Mouse (Mus musculus) limb, embryonic 13.5 days (tissue): Measurements from ENCODE around the gene Sult6b2. TPM values are rescaled to one million over a fixed set of nuclear protein-coding genes. Genes with fewer than 3 reads are reported as not detected.

Experiments used
- ATAC-seq: fragments of 200-750 bp; cut with Nextera tagmentation; 2 replicates; pipeline ENCODE4 v1.8.0; 2017; ENCODE audit warnings: low read depth, moderate number of reproducible peaks, moderate TSS enrichment; ENCODE audit not compliant: low FRiP score
- H3K27ac ChIP-seq: fragments of 300-500 bp; sonication (generic); 2 replicates; pipeline ENCODE4 v1.5.1; 2015; ENCODE audit warnings: inconsistent platforms, mild to moderate bottlenecking, moderate library complexity
- H3K27me3 ChIP-seq: fragments of 300-500 bp; sonication (generic); 2 replicates; pipeline ENCODE4 v1.6.1; 2015; ENCODE audit warnings: mild to moderate bottlenecking, inconsistent platforms
- H3K36me3 ChIP-seq: fragments of 300-500 bp; sonication (generic); 2 replicates; pipeline ENCODE4 v1.6.1; 2015; ENCODE audit warnings: inconsistent platforms, mild to moderate bottlenecking, moderate library complexity
- H3K4me1 ChIP-seq: fragments of 300-500 bp; sonication (generic); 2 replicates; pipeline ENCODE4 v1.6.1; 2015; ENCODE audit warnings: inconsistent platforms
- H3K4me2 ChIP-seq: fragments of 300-500 bp; sonication (generic); replicated peaks from 2 replicates; pipeline ENCODE4 v1.6.1; 2015; ENCODE audit warnings: inconsistent platforms, mild to moderate bottlenecking, moderate library complexity
- H3K4me3 ChIP-seq: fragments of 300-500 bp; sonication (generic); 2 replicates; pipeline ENCODE4 v1.5.1; 2015; ENCODE audit warnings: moderate library complexity, mild to moderate bottlenecking, inconsistent platforms
- H3K9ac ChIP-seq: fragments of 300-500 bp; sonication (generic); 2 replicates; pipeline ENCODE4 v1.6.1; 2015; ENCODE audit warnings: mild to moderate bottlenecking, inconsistent platforms
- H3K9me3 ChIP-seq: fragments of 300-500 bp; sonication (generic); 2 replicates; pipeline ENCODE4 v1.6.1; 2016; ENCODE audit warnings: inconsistent platforms
- WGBS: fragments of 180-500 bp; shearing (Covaris S2); methylation state at CpG from one replicate; pipeline ENCODE4 v1.1.7; 2015; 5-methylcytosine and 5-hydroxymethylcytosine counted together
- polyA plus RNA-seq: library from polyadenylated mRNA; unstranded; fragments of >200 nt; fragmentation: Nextera tagmentation; extraction: Ambion mirVana; gene quantifications from 2 replicates; pipeline ENCODE4 v1.2.1, GENCODE M21; 2015

Sult6b2 gene
- polyA plus RNA-seq, 1 experiment from 2014 or later: not detected

- Histone ChIP-seq H3K4me2 (no peak overlapping the region), H3K9me3 (no peaks in the 10 kb centered on the region), H3K4me3 (no peak overlapping the region), H3K4me1 (no peaks in the 10 kb centered on the region), H3K9ac (no peak overlapping the region), H3K27me3 (no peaks in the 10 kb centered on the region), H3K27ac (no peak overlapping the region), H3K36me3 (no peaks in the 10 kb centered on the region)
- 43% methylated on average over 18 of the region's 18 CpGs for WGBS
- no peak for ATAC-seq
Measured at GRCm38 (mm10) chr6:142788042-142788987, 16.0 kb downstream of the Sult6b2 start.

- H3K4me3 ChIP-seq: no peak overlapping the region
- no peak overlapping the region for H3K4me2 ChIP-seq
- no peaks in the 10 kb centered on the region for H3K4me1 ChIP-seq
- no peaks in the 10 kb centered on the region for H3K36me3 ChIP-seq
- ATAC-seq: no peak
- no peaks in the 10 kb centered on the region for H3K9me3 ChIP-seq
- H3K27me3 ChIP-seq: no peaks in the 10 kb centered on the region
- H3K9ac ChIP-seq: no peak overlapping the region
- 89% methylated on average over 21 of the region's 21 CpGs for WGBS
- no peak overlapping the region for H3K27ac ChIP-seq
Measured at GRCm38 (mm10) chr6:142786106-142786505, 18.2 kb downstream of the Sult6b2 start.

GRCm38 (mm10) chr6:142785343-142785742 is 19.0 kb downstream of the Sult6b2 start:
- Histone ChIP-seq H3K36me3 (no peaks in the 10 kb centered on the region), H3K4me3 (no peak overlapping the region), H3K27me3 (no peaks in the 10 kb centered on the region), H3K4me2 (no peak overlapping the region), H3K9me3 (no peaks in the 10 kb centered on the region), H3K27ac (no peak overlapping the region), H3K9ac (no peak overlapping the region), H3K4me1 (no peaks in the 10 kb centered on the region)
- WGBS: 36% methylated on average over 4 of the region's 4 CpGs
- ATAC-seq: no peak

GRCm38 (mm10) chr6:142781286-142781685 is 23.0 kb downstream of the Sult6b2 start:
- Histone ChIP-seq H3K27ac (no peak overlapping the region), H3K9me3 (no peaks in the 10 kb centered on the region), H3K4me3 (no peak overlapping the region), H3K4me1 (no peaks in the 10 kb centered on the region), H3K4me2 (no peak overlapping the region), H3K9ac (no peak overlapping the region), H3K27me3 (no peaks in the 10 kb centered on the region), H3K36me3 (no peaks in the 10 kb centered on the region)
- 46% methylated on average over 7 of the region's 7 CpGs for WGBS
- no peak for ATAC-seq

- Histone ChIP-seq H3K4me2 (no peak overlapping the region), H3K36me3 (0 out of 2 replicates have a peak, but pooled peaks cover 3% of the 10 kb centered on the region), H3K27me3 (no peaks in the 10 kb centered on the region), H3K9me3 (no peaks in the 10 kb centered on the region), H3K27ac (no peak overlapping the region), H3K9ac (no peak overlapping the region), H3K4me1 (no peaks in the 10 kb centered on the region), H3K4me3 (no peak overlapping the region)
- no peak for ATAC-seq
- WGBS: 83% methylated on average over 4 of the region's 4 CpGs
Measured at GRCm38 (mm10) chr6:142780574-142781033, 23.7 kb downstream of the Sult6b2 start.

- Histone ChIP-seq H3K27me3 (no peaks in the 10 kb centered on the region), H3K27ac (no peak overlapping the region), H3K9me3 (no peaks in the 10 kb centered on the region), H3K4me3 (no peak overlapping the region), H3K4me1 (no peaks in the 10 kb centered on the region), H3K9ac (no peak overlapping the region), H3K36me3 (peaks cover 6% of the 10 kb centered on the region), H3K4me2 (no peak overlapping the region)
- WGBS: 74% methylated on average over 14 of the region's 14 CpGs
- no peak; the same call in 1 of the 2 replicates for ATAC-seq
Measured at GRCm38 (mm10) chr6:142779812-142780573, 24.3 kb downstream of the Sult6b2 start.

GRCm38 (mm10) chr6:142779045-142779811 is 25.1 kb downstream of the Sult6b2 start:
- Histone ChIP-seq H3K4me2 (no peak overlapping the region), H3K4me3 (no peak overlapping the region), H3K36me3 (peaks cover 14% of the 10 kb centered on the region), H3K4me1 (no peaks in the 10 kb centered on the region), H3K9ac (no peak overlapping the region), H3K27me3 (no peaks in the 10 kb centered on the region), H3K27ac (no peak overlapping the region), H3K9me3 (no peaks in the 10 kb centered on the region)
- 49% methylated on average over 11 of the region's 11 CpGs for WGBS
- peak; percentile 40; the same call in 1 of the 2 replicates for ATAC-seq

GRCm38 (mm10) chr6:142776935-142777334 is 27.4 kb downstream of the Sult6b2 start:
- no peaks in the 10 kb centered on the region for H3K9me3 ChIP-seq
- H3K4me3 ChIP-seq: no peak overlapping the region
- no peaks in the 10 kb centered on the region for H3K27me3 ChIP-seq
- no peaks in the 10 kb centered on the region for H3K4me1 ChIP-seq
- ATAC-seq: no peak
- H3K4me2 ChIP-seq: no peak overlapping the region
- H3K36me3 ChIP-seq: peaks cover 37% of the 10 kb centered on the region
- 75% methylated on average over 4 of the region's 4 CpGs for WGBS
- no peak overlapping the region for H3K27ac ChIP-seq
- no peak overlapping the region for H3K9ac ChIP-seq

- Histone ChIP-seq H3K4me2 (no peak overlapping the region), H3K27me3 (no peaks in the 10 kb centered on the region), H3K27ac (no peak overlapping the region), H3K36me3 (peaks cover 68% of the 10 kb centered on the region), H3K4me1 (no peaks in the 10 kb centered on the region), H3K9me3 (no peaks in the 10 kb centered on the region), H3K4me3 (no peak overlapping the region), H3K9ac (no peak overlapping the region)
- ATAC-seq: no peak
- WGBS: 88% methylated on average over 5 of the region's 5 CpGs
Measured at GRCm38 (mm10) chr6:142773566-142773965, 30.7 kb downstream of the Sult6b2 start.

- Histone ChIP-seq H3K4me2 (no peak overlapping the region), H3K27ac (no peak overlapping the region), H3K9ac (no peak overlapping the region), H3K27me3 (no peaks in the 10 kb centered on the region), H3K4me1 (no peaks in the 10 kb centered on the region), H3K4me3 (no peak overlapping the region), H3K36me3 (peaks cover 88% of the 10 kb centered on the region), H3K9me3 (no peaks in the 10 kb centered on the region)
- WGBS: 94% methylated on average over 4 of the region's 4 CpGs
- ATAC-seq: no peak
Measured at GRCm38 (mm10) chr6:142771643-142772042, 32.7 kb downstream of the Sult6b2 start.

- H3K27ac ChIP-seq: no peak overlapping the region
- peaks cover 97% of the 10 kb centered on the region for H3K36me3 ChIP-seq
- no peaks in the 10 kb centered on the region for H3K9me3 ChIP-seq
- H3K4me3 ChIP-seq: no peak overlapping the region
- ATAC-seq: no peak
- no peaks in the 10 kb centered on the region for H3K4me1 ChIP-seq
- WGBS: 97% methylated on average over 3 of the region's 3 CpGs
- H3K4me2 ChIP-seq: no peak overlapping the region
- no peaks in the 10 kb centered on the region for H3K27me3 ChIP-seq
- H3K9ac ChIP-seq: no peak overlapping the region
Measured at GRCm38 (mm10) chr6:142769896-142770295, 34.4 kb downstream of the Sult6b2 start.
